Mouse (Mus musculus) natural killer cell, adult 2 months (primary cell): ENCODE measurements around the gene Tmcc2.
A peak's percentile ranks its signal among the peaks of the same experiment; 100 is the strongest.

Experiments used
- DNase-seq, 2 experiments: peaks; one replicate each; pipeline ENCODE4 v3.0.0; 2022; ENCODE audit warnings: low spot score in 2 of 2

The Tmcc2 gene

GRCm38 (mm10) chr1:132342518-132342917, 48.6 kb downstream of the Tmcc2 start:
- no peak for DNase-seq

- peak; percentile 84 to 94 for DNase-seq
Observed at GRCm38 (mm10) chr1:132341731-132342501, 49.2 kb downstream of the Tmcc2 start.

- no peak for DNase-seq
Observed at GRCm38 (mm10) chr1:132338027-132338660, 52.9 kb downstream of the Tmcc2 start.

GRCm38 (mm10) chr1:132336921-132337320, 54.2 kb downstream of the Tmcc2 start:
- peak in 1 of 2 experiments; percentile 27 for DNase-seq

- DNase-seq: no peak
Observed at GRCm38 (mm10) chr1:132335378-132335965, 55.6 kb downstream of the Tmcc2 start.

GRCm38 (mm10) chr1:132334178-132334801, 56.8 kb downstream of the Tmcc2 start:
- DNase-seq: no peak

GRCm38 (mm10) chr1:132333675-132334141, 57.4 kb downstream of the Tmcc2 start:
- no peak for DNase-seq

- no peak for DNase-seq
Observed at GRCm38 (mm10) chr1:132333201-132333600, 57.9 kb downstream of the Tmcc2 start.

- no peak for DNase-seq
Observed at GRCm38 (mm10) chr1:132331283-132331682, 59.8 kb downstream of the Tmcc2 start.

GRCm38 (mm10) chr1:132330397-132330796, 60.7 kb downstream of the Tmcc2 start:
- no peak for DNase-seq

GRCm38 (mm10) chr1:132329656-132330055, 61.4 kb downstream of the Tmcc2 start:
- no peak for DNase-seq

GRCm38 (mm10) chr1:132328565-132328964, 62.5 kb downstream of the Tmcc2 start:
- no peak for DNase-seq

- DNase-seq: no peak
Observed at GRCm38 (mm10) chr1:132327477-132327876, 63.6 kb downstream of the Tmcc2 start.

- DNase-seq: no peak
Observed at GRCm38 (mm10) chr1:132326777-132327176, 64.3 kb downstream of the Tmcc2 start.

- no peak for DNase-seq
Observed at GRCm38 (mm10) chr1:132322711-132323542, 68.2 kb downstream of the Tmcc2 start.

GRCm38 (mm10) chr1:132321821-132322580, 69.1 kb downstream of the Tmcc2 start:
- DNase-seq: no peak

GRCm38 (mm10) chr1:132319242-132319641, 71.8 kb downstream of the Tmcc2 start:
- DNase-seq: no peak

- no peak for DNase-seq
Observed at GRCm38 (mm10) chr1:132317894-132318863, 72.9 kb downstream of the Tmcc2 start.

GRCm38 (mm10) chr1:132317413-132317812, 73.7 kb downstream of the Tmcc2 start:
- DNase-seq: no peak
